Mouse (Mus musculus) gastrocnemius, adult 18-20 months (tissue): ENCODE results near the gene Klc1. TPM values are rescaled to one million over a fixed set of nuclear protein-coding genes. Genes with fewer than 3 reads are reported as not detected.

Experiments used
- DNase-seq: peaks from one replicate; pipeline ENCODE4 v3.0.0; 2021; ENCODE audit warnings: low spot score
- total RNA-seq, 2 experiments: library from RNA; stranded (reverse); gene quantifications; 2 replicates each; pipeline ENCODE4 v1.2.3; 2021

Klc1 gene
- total RNA-seq, 2 experiments from 2014 or later, result 59.1 to 60.1 TPM

GRCm38 (mm10) chr12:111743419-111743818 is 15.2 kb upstream of the Klc1 start:
- DNase-seq, result no peak

- no peak for DNase-seq
Measured at GRCm38 (mm10) chr12:111743981-111744423, 14.6 kb upstream of the Klc1 start.

- DNase-seq, result no peak
Measured at GRCm38 (mm10) chr12:111745274-111745673, 13.4 kb upstream of the Klc1 start.

GRCm38 (mm10) chr12:111746091-111746490 is 12.6 kb upstream of the Klc1 start:
- peak; percentile 80 for DNase-seq

GRCm38 (mm10) chr12:111747421-111747820 is 11.2 kb upstream of the Klc1 start:
- no peak for DNase-seq

GRCm38 (mm10) chr12:111750739-111751138 is 7.9 kb upstream of the Klc1 start:
- DNase-seq, result no peak

GRCm38 (mm10) chr12:111752491-111752890 is 6.2 kb upstream of the Klc1 start:
- DNase-seq, result no peak

GRCm38 (mm10) chr12:111753347-111753746 is 5.3 kb upstream of the Klc1 start:
- no peak for DNase-seq

- no peak for DNase-seq
Measured at GRCm38 (mm10) chr12:111754710-111755109, 3.9 kb upstream of the Klc1 start.

GRCm38 (mm10) chr12:111755231-111755630 is 3.4 kb upstream of the Klc1 start:
- DNase-seq, result no peak

- no peak for DNase-seq
Measured at GRCm38 (mm10) chr12:111756082-111756697, 2.5 kb upstream of the Klc1 start.

GRCm38 (mm10) chr12:111756698-111757082 is 2.0 kb upstream of the Klc1 start:
- no peak for DNase-seq

GRCm38 (mm10) chr12:111757561-111758325 is 906 bp upstream of the Klc1 start:
- DNase-seq, result no peak

GRCm38 (mm10) chr12:111759176-111760061 is 770 bp downstream of the Klc1 start:
- peak; percentile 72 for DNase-seq

- no peak for DNase-seq
Measured at GRCm38 (mm10) chr12:111760306-111760908, 1.8 kb downstream of the Klc1 start.

GRCm38 (mm10) chr12:111762620-111763280 is 4.1 kb downstream of the Klc1 start:
- no peak for DNase-seq

GRCm38 (mm10) chr12:111766313-111767236 is 7.9 kb downstream of the Klc1 start:
- DNase-seq, result no peak

GRCm38 (mm10) chr12:111768322-111768928 is 9.8 kb downstream of the Klc1 start:
- DNase-seq, result no peak

GRCm38 (mm10) chr12:111769306-111769705 is 10.7 kb downstream of the Klc1 start:
- peak; percentile 33 for DNase-seq
